Mouse (Mus musculus): ENCODE data around the gene Hist1h2bl. TPM values are rescaled to one million over a fixed set of nuclear protein-coding genes. Genes with fewer than 3 reads are reported as not detected.

The Hist1h2bl gene
- total and polyA plus RNA-seq, 3 experiments, result 2.1 to 1,351 (median 900) TPM

GRCm38 (mm10) chr13:21734010-21734905 lies 18.3 kb upstream of the Hist1h2bl start:
- peaks cover 3% of the 10 kb centered on the region; the same call in 1 of the 2 replicates for H3K27me3 ChIP-seq (ENCODE audit: insufficient read depth, low read length)
- H3K4me1 ChIP-seq (ENCODE audit: insufficient read depth, low read depth, low read length), result peaks cover 35% of the 10 kb centered on the region
- TF ChIP-seq GATA2 (IDR thresholded peaks at IDR 0.05; ENCODE audit: borderline replicate concordance, low read depth, low read length) (no peak), CTCF (IDR thresholded peaks at IDR 0.05; ENCODE audit: low read depth, low read length) (peak; percentile 44)
- H3K36me3 ChIP-seq (replicated peaks), result no peaks in the 10 kb centered on the region
- no peaks in the 10 kb centered on the region for H3K9me3 ChIP-seq (replicated peaks)
- H3K4me3 ChIP-seq (ENCODE audit: low read depth, low read length), result peak overlapping the region; percentile 58; the same call in 1 of the 2 replicates
- peak; percentile 47; the same call in 1 of the 2 replicates for ATAC-seq (ENCODE audit: extremely low read depth, insufficient number of reproducible peaks, low FRiP score, poor library complexity, severe bottlenecking)
- DNase-seq (ENCODE audit: low spot score), result peak; percentile 65

GRCm38 (mm10) chr13:21733466-21733865 lies 17.5 kb upstream of the Hist1h2bl start:
- H3K9me3 ChIP-seq (replicated peaks), result no peaks in the 10 kb centered on the region
- H3K4me1 ChIP-seq (ENCODE audit: insufficient read depth, low read depth, low read length), result peaks cover 28% of the 10 kb centered on the region
- H3K27me3 ChIP-seq (ENCODE audit: insufficient read depth, low read length), result peaks cover 3% of the 10 kb centered on the region; the same call in 1 of the 2 replicates
- no peaks in the 10 kb centered on the region for H3K36me3 ChIP-seq (replicated peaks)
- H3K4me3 ChIP-seq (ENCODE audit: low read depth, low read length), result no peak overlapping the region
- no peak for ATAC-seq (ENCODE audit: extremely low read depth, insufficient number of reproducible peaks, low FRiP score, poor library complexity, severe bottlenecking)
- TF ChIP-seq POLR2AphosphoS5 (IDR thresholded peaks at IDR 0.05; ENCODE audit: insufficient replicate concordance, low read depth, low read length) (no peak), GATA2 (IDR thresholded peaks at IDR 0.05; ENCODE audit: borderline replicate concordance, low read depth, low read length) (no peak), TAL1 (conservative IDR thresholded peaks at IDR 0.05; ENCODE audit: low read depth, low read length) (no peak), GATA1 (IDR thresholded peaks at IDR 0.05; ENCODE audit: borderline replicate concordance, low read length) (no peak), CTCF (IDR thresholded peaks at IDR 0.05; ENCODE audit: low read depth, low read length) (no peak)
- no peak for DNase-seq (ENCODE audit: low spot score)

- H3K4me1 ChIP-seq (ENCODE audit: insufficient read depth, low read depth, low read length), result peaks cover 16% of the 10 kb centered on the region
- TF ChIP-seq GATA2 (IDR thresholded peaks at IDR 0.05; ENCODE audit: borderline replicate concordance, low read depth, low read length), result no peak
- TF ChIP-seq TAL1 (conservative IDR thresholded peaks at IDR 0.05; ENCODE audit: low read depth, low read length), result no peak
- TF ChIP-seq GATA1 (IDR thresholded peaks at IDR 0.05; ENCODE audit: borderline replicate concordance, low read length), result no peak
- TF ChIP-seq POLR2AphosphoS5 (IDR thresholded peaks at IDR 0.05; ENCODE audit: insufficient replicate concordance, low read depth, low read length), result no peak
- TF ChIP-seq CTCF (IDR thresholded peaks at IDR 0.05; ENCODE audit: low read depth, low read length), result no peak
- no peak for ATAC-seq (ENCODE audit: extremely low read depth, insufficient number of reproducible peaks, low FRiP score, poor library complexity, severe bottlenecking)
- DNase-seq (ENCODE audit: low spot score), result no peak
- H3K9me3 ChIP-seq (replicated peaks), result peaks cover 4% of the 10 kb centered on the region; the same call in 1 of the 2 replicates
- H3K36me3 ChIP-seq (replicated peaks), result no peaks in the 10 kb centered on the region
- H3K4me3 ChIP-seq (ENCODE audit: low read depth, low read length), result no peak overlapping the region
- H3K27me3 ChIP-seq (ENCODE audit: insufficient read depth, low read length), result peaks cover 3% of the 10 kb centered on the region; the same call in 1 of the 2 replicates
Measured at GRCm38 (mm10) chr13:21729544-21729943, 13.6 kb upstream of the Hist1h2bl start.

- Histone ChIP-seq H3K27me3 (ENCODE audit: insufficient read depth, low read length) (peaks cover 3% of the 10 kb centered on the region; the same call in 1 of the 2 replicates), H3K36me3 (replicated peaks) (no peaks in the 10 kb centered on the region), H3K4me1 (ENCODE audit: insufficient read depth, low read depth, low read length) (peaks cover 4% of the 10 kb centered on the region; the same call in 1 of the 2 replicates), H3K4me3 (ENCODE audit: low read depth, low read length) (no peak overlapping the region), H3K9me3 (replicated peaks) (peaks cover 4% of the 10 kb centered on the region; the same call in 1 of the 2 replicates)
- DNase-seq (ENCODE audit: low spot score), result no peak
- ATAC-seq (ENCODE audit: extremely low read depth, insufficient number of reproducible peaks, low FRiP score, poor library complexity, severe bottlenecking), result no peak
- TF ChIP-seq CTCF (IDR thresholded peaks at IDR 0.05; ENCODE audit: low read depth, low read length) (no peak), POLR2AphosphoS5 (IDR thresholded peaks at IDR 0.05; ENCODE audit: insufficient replicate concordance, low read depth, low read length) (no peak), TAL1 (conservative IDR thresholded peaks at IDR 0.05; ENCODE audit: low read depth, low read length) (no peak), GATA2 (IDR thresholded peaks at IDR 0.05; ENCODE audit: borderline replicate concordance, low read depth, low read length) (no peak), GATA1 (IDR thresholded peaks at IDR 0.05; ENCODE audit: borderline replicate concordance, low read length) (no peak)
Measured at GRCm38 (mm10) chr13:21727948-21728572, 12.1 kb upstream of the Hist1h2bl start.

GRCm38 (mm10) chr13:21722993-21723836 lies 7.3 kb upstream of the Hist1h2bl start:
- TF ChIP-seq TAL1 (conservative IDR thresholded peaks at IDR 0.05; ENCODE audit: low read depth, low read length), result no peak
- peak; percentile 93; the same call in 1 of the 2 replicates for TF ChIP-seq POLR2AphosphoS5 (IDR thresholded peaks at IDR 0.05; ENCODE audit: insufficient replicate concordance, low read depth, low read length)
- no peak overlapping the region for H3K4me3 ChIP-seq (ENCODE audit: low read depth, low read length)
- peaks cover 20% of the 10 kb centered on the region for H3K4me1 ChIP-seq (ENCODE audit: insufficient read depth, low read depth, low read length)
- H3K9me3 ChIP-seq (replicated peaks), result peaks cover 4% of the 10 kb centered on the region; the same call in 1 of the 2 replicates
- no peaks in the 10 kb centered on the region for H3K27me3 ChIP-seq (ENCODE audit: insufficient read depth, low read length)
- DNase-seq (ENCODE audit: low spot score), result no peak
- ATAC-seq (ENCODE audit: extremely low read depth, insufficient number of reproducible peaks, low FRiP score, poor library complexity, severe bottlenecking), result no peak
- no peaks in the 10 kb centered on the region for H3K36me3 ChIP-seq (replicated peaks)

Measured in G1E (cell line).